Mouse (Mus musculus) CH12.LX (cell line): ENCODE results near the gene Tpk1. TPM values are rescaled to one million over a fixed set of nuclear protein-coding genes. Genes with fewer than 3 reads are reported as not detected.

Experiments
- DNase-seq: peaks from one replicate; pipeline ENCODE4 v3.0.0-alpha.2; 2013; ENCODE audit errors: extremely low read depth
- H3K27ac ChIP-seq: 2 replicates; pipeline ENCODE4 v1.5.1; 2012; ENCODE audit warnings: low read depth, mild to moderate bottlenecking, control low read depth, moderate library complexity; ENCODE audit not compliant: insufficient read depth
- H3K27me3 ChIP-seq: replicated peaks from 2 replicates; pipeline ENCODE3; 2012; ENCODE audit warnings: inconsistent platforms
- H3K36me3 ChIP-seq, 2 experiments: replicated peaks in 1 of 2; 2 replicates each; pipeline versions ENCODE3 to v1.6.1; 2012; ENCODE audit warnings: inconsistent platforms in 1 of 2, low read length in 1 of 2, mild to moderate bottlenecking in 1 of 2, mixed read lengths in 1 of 2, moderate library complexity in 1 of 2; ENCODE audit not compliant: control insufficient read depth in 1 of 2, insufficient read depth in 1 of 2
- H3K4me1 ChIP-seq, 2 experiments: 2 replicates each; pipeline ENCODE4 v1.6.1; 2012; ENCODE audit warnings: inconsistent platforms in 1 of 2, moderate library complexity in 1 of 2; ENCODE audit not compliant: insufficient read depth in 2 of 2, control insufficient read depth in 1 of 2
- H3K4me2 ChIP-seq: 2 replicates; pipeline ENCODE4 v1.6.1; 2012; ENCODE audit warnings: low read depth, mild to moderate bottlenecking, control low read depth; ENCODE audit not compliant: poor library complexity, insufficient read depth, severe bottlenecking
- H3K4me3 ChIP-seq, 3 experiments: fragments of 150-350 bp in 1 of 3; sonication (generic) in 1 of 3; replicated peaks in 1 of 3; 2 replicates each; pipeline versions ENCODE3 to v1.5.1; 2011 to 2012; ENCODE audit warnings: low read depth in 2 of 3, low read length in 2 of 3, mild to moderate bottlenecking in 2 of 3, moderate library complexity in 2 of 3, control low read depth in 1 of 3, improper control_type of control experiment in 1 of 3, inconsistent platforms in 1 of 3, mixed read lengths in 1 of 3; ENCODE audit not compliant: poor library complexity in 1 of 3
- H3K79me2 ChIP-seq: replicated peaks from 2 replicates; pipeline ENCODE4 v1.6.1; 2012; ENCODE audit warnings: mild to moderate bottlenecking, moderate library complexity; ENCODE audit not compliant: control insufficient read depth, poor library complexity, insufficient read depth, severe bottlenecking; ENCODE audit errors: extremely low read depth
- H3K9ac ChIP-seq: 2 replicates; pipeline ENCODE4 v1.6.1; 2012; ENCODE audit warnings: low read depth, mild to moderate bottlenecking, control low read depth, moderate library complexity; ENCODE audit not compliant: insufficient read depth
- H3K9me3 ChIP-seq: replicated peaks from 2 replicates; pipeline ENCODE3; 2012; ENCODE audit warnings: low read length, inconsistent platforms, mixed read lengths
- CHD1 ChIP-seq: IDR thresholded peaks from 2 replicates; pipeline ENCODE4 v1.6.1; 2012; ENCODE audit warnings: low read depth, low read length, improper control_type of control experiment, inconsistent platforms
- E2F4 ChIP-seq: IDR thresholded peaks from 2 replicates; pipeline ENCODE4 v1.6.1; 2011; ENCODE audit warnings: low read depth, low read length, improper control_type of control experiment; ENCODE audit not compliant: insufficient replicate concordance
- EP300 ChIP-seq: IDR thresholded peaks from 2 replicates; pipeline ENCODE4 v1.6.1; 2011; ENCODE audit warnings: low read length, improper control_type of control experiment
- ETS1 ChIP-seq: conservative IDR thresholded peaks from 2 replicates; pipeline ENCODE4 v1.6.1; 2012; ENCODE audit warnings: low read depth, mild to moderate bottlenecking, inconsistent platforms, low read length, improper control_type of control experiment, moderate library complexity
- GABPA ChIP-seq: IDR thresholded peaks from 2 replicates; pipeline ENCODE4 v1.6.1; 2012; ENCODE audit warnings: low read depth, low read length, improper control_type of control experiment, inconsistent platforms; ENCODE audit not compliant: insufficient replicate concordance
- JUN ChIP-seq: IDR thresholded peaks from 2 replicates; pipeline ENCODE4 v1.6.1; 2011; ENCODE audit warnings: low read depth, mild to moderate bottlenecking, low read length, improper control_type of control experiment, moderate library complexity; ENCODE audit not compliant: insufficient read depth
- JUND ChIP-seq: conservative IDR thresholded peaks from 2 replicates; pipeline ENCODE4 v1.6.1; 2011; ENCODE audit warnings: low read depth, low read length, improper control_type of control experiment
- MAFK ChIP-seq: IDR thresholded peaks from 2 replicates; pipeline ENCODE4 v1.6.1; 2011; ENCODE audit warnings: low read length, improper control_type of control experiment; ENCODE audit not compliant: insufficient replicate concordance
- MAX ChIP-seq: IDR thresholded peaks from 2 replicates; pipeline ENCODE4 v1.6.1; 2011; ENCODE audit warnings: low read length, improper control_type of control experiment
- MAZ ChIP-seq: IDR thresholded peaks from 2 replicates; pipeline ENCODE4 v1.6.1; 2012; ENCODE audit warnings: low read depth, mild to moderate bottlenecking, inconsistent platforms, low read length, improper control_type of control experiment, moderate library complexity
- MEF2A ChIP-seq: IDR thresholded peaks from 2 replicates; pipeline ENCODE4 v1.6.1; 2014; ENCODE audit warnings: low read depth, mild to moderate bottlenecking, inconsistent platforms, low read length, improper control_type of control experiment, borderline replicate concordance
- PAX5 ChIP-seq: IDR thresholded peaks from 2 replicates; pipeline ENCODE4 v1.6.1; 2012; ENCODE audit warnings: low read length, inconsistent platforms, mixed read lengths
- POLR2A ChIP-seq: IDR thresholded peaks from 2 replicates; pipeline ENCODE4 v1.6.1; 2011; ENCODE audit warnings: low read depth, mild to moderate bottlenecking, improper control_type of control experiment, low read length
- RAD21 ChIP-seq: IDR thresholded peaks from 2 replicates; pipeline ENCODE4 v1.6.1; 2011; ENCODE audit warnings: low read depth, mild to moderate bottlenecking, low read length, improper control_type of control experiment, moderate library complexity
- RCOR1 ChIP-seq: conservative IDR thresholded peaks from 2 replicates; pipeline ENCODE4 v1.6.1; 2012; ENCODE audit warnings: low read depth, mild to moderate bottlenecking, inconsistent platforms, low read length, improper control_type of control experiment
- SIN3A ChIP-seq: IDR thresholded peaks from 2 replicates; pipeline ENCODE4 v1.6.1; 2012; ENCODE audit warnings: low read length, improper control_type of control experiment, inconsistent platforms
- TBP ChIP-seq: conservative IDR thresholded peaks from 2 replicates; pipeline ENCODE4 v1.6.1; 2011; ENCODE audit warnings: low read depth, low read length, improper control_type of control experiment
- USF2 ChIP-seq: conservative IDR thresholded peaks from 2 replicates; pipeline ENCODE4 v1.6.1; 2011; ENCODE audit warnings: low read depth, low read length, improper control_type of control experiment
- ZC3H11A ChIP-seq: IDR thresholded peaks from 2 replicates; pipeline ENCODE4 v1.6.1; 2012; ENCODE audit warnings: low read depth, mild to moderate bottlenecking, inconsistent platforms, low read length, improper control_type of control experiment
- ZKSCAN1 ChIP-seq: IDR thresholded peaks from 2 replicates; pipeline ENCODE4 v1.6.1; 2012; ENCODE audit warnings: low read depth, inconsistent platforms, low read length, improper control_type of control experiment, borderline replicate concordance
- ZNF384 ChIP-seq: IDR thresholded peaks from 2 replicates; pipeline ENCODE4 v1.6.1; 2012; ENCODE audit warnings: low read depth, low read length, improper control_type of control experiment, inconsistent platforms
- dilution Hi-C: fragments of 300-500 bp; cut with MboI; formaldehyde crosslinking; loops from 2 replicates; pipeline ENCODE4 v1.14.3; 2020; ENCODE audit warnings: low sequenced_read_pairs; ENCODE audit not compliant: extremely low pct_unique_long_range_greater_than_20kb, extremely low pct_ligation_motif_present
- in situ Hi-C: fragments of 300-500 bp; cut with MboI; formaldehyde crosslinking; loops from 3 replicates; pipeline ENCODE4 v1.14.3; 2019; ENCODE audit warnings: low sequenced_read_pairs, low pct_ligation_motif_present, low pct_unique_long_range_greater_than_20kb, mixed read lengths
- polyA plus RNA-seq: library from polyadenylated mRNA; unstranded; fragments of >175 nt; gene quantifications from 2 replicates; pipeline ENCODE4 v1.2.1, GENCODE M21; 2012; ENCODE audit warnings: low read depth; ENCODE audit not compliant: insufficient read length
- total RNA-seq, 2 experiments: library from RNA; depleted of rRNA; stranded (reverse); fragments of 300-350 nt in 1 of 2; fragments of >200 nt in 1 of 2; gene quantifications; 2 replicates each; pipeline ENCODE4 v1.2.3; 2012 to 2014

Tpk1 gene
- total and polyA plus RNA-seq, 3 experiments, result 3.9 to 6.3 (median 4.8) TPM

GRCm38 (mm10) chr6:43457989-43458388, 208.1 kb downstream of the Tpk1 start:
- Histone ChIP-seq H3K4me2 (no peak overlapping the region), H3K27ac (no peak overlapping the region), H3K36me3 (peaks cover 0 to 6% of the 10 kb centered on the region in 2 experiments), H3K4me3 (no peak overlapping the region), H3K27me3 (no peaks in the 10 kb centered on the region), H3K79me2 (no peaks in the 10 kb centered on the region), H3K4me1 (no peaks in the 10 kb centered on the region), H3K9ac (no peak overlapping the region), H3K9me3 (no peaks in the 10 kb centered on the region)
- in situ Hi-C loops (no loop called here), dilution Hi-C loops (no loop called here)
- no peak for TF ChIP-seq POLR2A
- no peak for TF ChIP-seq SIN3A
- no peak for TF ChIP-seq USF2
- no peak for TF ChIP-seq ZKSCAN1
- no peak for TF ChIP-seq MAFK
- no peak for DNase-seq

- no peak overlapping the region for H3K27ac ChIP-seq
- no peaks in the 10 kb centered on the region for H3K27me3 ChIP-seq
- no peak for DNase-seq
- H3K9ac ChIP-seq, result no peak overlapping the region
- H3K9me3 ChIP-seq, result no peaks in the 10 kb centered on the region
- H3K4me1 ChIP-seq, result peaks cover 0 to 6% of the 10 kb centered on the region in 2 experiments; a peak in 1 of 4 replicates
- no peaks in the 10 kb centered on the region for H3K79me2 ChIP-seq
- H3K36me3 ChIP-seq, result peaks cover 0 to 3% of the 10 kb centered on the region in 2 experiments
- H3K4me2 ChIP-seq, result no peak overlapping the region
- in situ Hi-C loops (no loop called here), dilution Hi-C loops (no loop called here)
- TF ChIP-seq RCOR1, result no peak
- TF ChIP-seq ZNF384, result no peak
- TF ChIP-seq MEF2A, result no peak
- TF ChIP-seq USF2, result no peak
- H3K4me3 ChIP-seq, result no peak overlapping the region
Observed at GRCm38 (mm10) chr6:43449498-43449897, 216.6 kb downstream of the Tpk1 start.

- dilution Hi-C loops (no loop called here), in situ Hi-C loops (no loop called here)
- TF ChIP-seq CHD1 (no peak), GABPA (no peak), MEF2A (no peak), ZC3H11A (no peak), E2F4 (no peak), MAX (no peak), TBP (no peak), JUN (no peak), JUND (no peak), MAFK (no peak), SIN3A (no peak), RAD21 (no peak), ETS1 (no peak), EP300 (no peak), ZNF384 (no peak), PAX5 (no peak), MAZ (no peak)
- no peak overlapping the region for H3K4me2 ChIP-seq
- DNase-seq, result no peak
- H3K79me2 ChIP-seq, result no peaks in the 10 kb centered on the region
- peaks cover 0 to 6% of the 10 kb centered on the region in 2 experiments; a peak in 1 of 4 replicates for H3K4me1 ChIP-seq
- H3K36me3 ChIP-seq, result peaks cover 0 to 2% of the 10 kb centered on the region in 2 experiments
- H3K27me3 ChIP-seq, result no peaks in the 10 kb centered on the region
- no peak overlapping the region for H3K4me3 ChIP-seq
- H3K27ac ChIP-seq, result no peak overlapping the region
- H3K9me3 ChIP-seq, result no peaks in the 10 kb centered on the region
- no peak overlapping the region for H3K9ac ChIP-seq
Observed at GRCm38 (mm10) chr6:43445856-43446255, 220.2 kb downstream of the Tpk1 start.
